Mouse (Mus musculus) layer of hippocampus, adult 11-12 months (tissue): ENCODE measurements around the gene Vmn1r184.
"Not testable (repeated sequence)": the region's sequence is repeated elsewhere in the genome, so short reads cannot be mapped to it uniquely, and the experiment has no call there.

ENCODE experiments used
- DNase-seq: peaks from one replicate; pipeline ENCODE4 v3.0.0; 2022; ENCODE audit warnings: low spot score

Gene Vmn1r184

DNA sequence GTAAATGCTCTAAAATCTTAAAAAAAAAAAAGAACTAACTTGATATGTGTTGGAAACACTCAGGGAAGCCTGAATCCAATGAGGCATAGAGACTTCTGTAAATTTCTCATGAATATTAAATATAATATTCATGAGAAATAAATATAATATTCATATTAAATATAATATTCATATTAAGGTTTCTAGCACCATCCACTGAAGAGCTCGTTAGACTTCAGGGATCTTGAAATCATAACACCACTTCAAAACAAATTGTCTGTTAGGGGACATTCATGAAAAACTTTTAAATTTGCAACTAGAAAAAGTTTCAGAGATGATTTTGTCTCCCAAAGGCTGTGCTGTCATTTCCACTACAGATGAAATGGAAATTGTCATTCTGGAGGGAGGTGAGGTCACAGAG, at the start of gene Vmn1r184:
Vmn1r184 (plus strand) TSS at position 301 of the 400 bp plus-strand sequence.
- DNase-seq = not testable (repeated sequence)

DNA sequence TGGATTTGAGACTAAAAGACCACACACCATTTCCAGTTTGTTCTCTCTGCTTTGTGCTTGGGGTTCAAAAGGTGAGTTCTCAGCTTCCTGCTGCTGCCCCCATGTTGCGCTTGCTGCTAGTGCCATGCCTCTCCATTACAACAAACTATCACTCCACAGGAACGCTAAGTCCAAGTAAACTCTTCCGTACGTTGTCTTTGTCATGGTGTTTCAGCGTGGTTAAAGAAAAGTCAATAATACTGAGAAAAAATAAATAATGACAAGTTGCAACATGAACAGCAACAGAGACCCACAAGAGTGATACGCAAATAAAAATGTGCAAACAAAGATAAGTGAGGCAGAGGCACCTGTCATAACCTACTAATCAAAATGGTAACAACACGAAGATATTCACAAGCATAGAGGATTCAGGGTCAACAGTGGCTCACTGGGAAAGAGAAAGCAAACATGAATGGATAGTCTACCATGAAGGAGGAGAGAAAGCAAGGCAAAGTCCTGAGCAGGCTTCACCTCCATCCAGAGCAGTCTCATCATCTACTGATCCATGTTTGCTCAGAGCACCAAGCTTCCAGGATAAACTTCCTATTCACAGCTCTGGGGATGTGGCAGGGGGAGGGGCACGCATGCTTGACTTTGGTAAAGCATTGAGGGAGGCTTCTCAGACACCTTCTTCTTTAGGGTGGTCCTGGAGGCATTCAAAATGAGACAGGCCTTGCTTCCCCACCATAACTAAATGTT, 43.5 kb downstream of the Vmn1r184 start:
- not testable (repeated sequence) for DNase-seq

- not testable (repeated sequence) for DNase-seq
Measured at GRCm38 (mm10) chr7:26306926-26307325, 46.8 kb downstream of the Vmn1r184 start, which contains the start of gene Cyp2a4. Cyp2a4 (plus strand) TSS chr7:26307169.

DNA sequence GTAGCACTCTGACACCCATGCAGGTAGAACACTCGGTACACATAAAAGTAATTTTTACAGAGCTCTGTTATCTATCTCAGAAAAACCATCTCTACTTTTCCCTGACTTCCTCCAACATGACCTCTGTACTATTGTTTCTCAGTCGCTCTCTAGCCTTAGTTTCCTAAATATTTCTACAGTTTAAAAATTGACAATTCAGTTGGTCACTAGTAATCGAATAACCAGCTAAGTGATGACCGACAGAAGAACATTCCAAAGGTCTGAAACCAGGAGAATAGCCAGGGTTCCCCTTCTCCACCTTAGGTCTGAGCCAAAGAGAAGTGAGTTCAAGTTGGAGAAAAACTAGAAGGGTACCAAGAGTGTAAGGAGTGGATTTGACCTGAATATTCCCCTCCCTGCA, 51.7 kb downstream of the Vmn1r184 start:
- not testable (repeated sequence) for DNase-seq

- not testable (repeated sequence) for DNase-seq
Measured at GRCm38 (mm10) chr7:26315194-26315593, 55.1 kb downstream of the Vmn1r184 start.

GRCm38 (mm10) chr7:26315809-26316208, 55.7 kb downstream of the Vmn1r184 start:
- not testable (repeated sequence) for DNase-seq
